Mouse (Mus musculus) G1E-ER4 (cell line): ENCODE data around the gene Tnfsfm13. TPM values are rescaled to one million over a fixed set of nuclear protein-coding genes. Genes with fewer than 3 reads are reported as not detected.

Experiments
- GATA1 ChIP-seq: IDR thresholded peaks from one replicate; pipeline ENCODE4 v1.8.0; 2012; ENCODE audit warnings: low read length, inconsistent platforms
- polyA plus RNA-seq: library from polyadenylated mRNA; stranded (reverse); fragments of >175 nt; gene quantifications from 2 replicates; pipeline ENCODE4 v1.2.3, GENCODE M21; 2012

Gene Tnfsfm13
- polyA plus RNA-seq, 1 experiment, result not detected

DNA sequence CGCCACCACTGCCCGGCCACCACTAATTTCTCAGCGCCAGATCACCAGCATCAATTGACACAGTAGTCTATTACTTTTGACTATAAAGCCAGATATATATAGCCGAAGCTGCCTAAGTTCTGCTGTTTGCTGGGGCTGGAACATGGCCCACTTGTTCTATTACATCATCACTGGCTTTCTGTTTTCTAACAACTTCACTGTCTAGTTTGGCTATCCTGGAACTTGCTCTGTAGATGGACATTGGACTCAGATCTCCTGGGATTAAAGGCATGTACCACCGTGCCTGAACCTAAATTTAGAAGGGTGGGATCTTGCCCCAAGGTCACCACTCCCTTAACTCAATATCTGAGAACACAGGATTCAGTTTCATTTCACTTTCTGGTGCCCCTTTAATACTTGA, 50.0 kb downstream of the Tnfsfm13 start:
- no peak for TF ChIP-seq GATA1

DNA sequence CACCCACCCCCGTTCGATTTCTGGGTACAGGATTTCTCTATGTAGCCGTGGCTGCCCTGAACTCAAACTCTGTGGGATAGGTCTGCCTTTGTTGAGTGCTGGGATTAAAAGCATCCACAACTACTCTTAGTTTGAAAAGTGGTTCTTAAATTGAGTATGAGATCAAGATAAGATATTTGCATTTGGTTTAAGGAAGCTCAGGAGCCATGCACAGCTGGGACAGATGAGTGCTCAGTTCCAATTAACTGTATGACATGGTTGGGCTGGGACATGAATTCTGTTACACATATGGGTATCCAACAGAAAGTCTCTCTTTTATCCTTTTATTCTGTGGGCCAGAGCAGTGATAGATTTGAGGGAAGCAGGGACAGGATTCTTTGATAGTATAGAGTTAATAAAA, 60.4 kb downstream of the Tnfsfm13 start:
- no peak for TF ChIP-seq GATA1

DNA sequence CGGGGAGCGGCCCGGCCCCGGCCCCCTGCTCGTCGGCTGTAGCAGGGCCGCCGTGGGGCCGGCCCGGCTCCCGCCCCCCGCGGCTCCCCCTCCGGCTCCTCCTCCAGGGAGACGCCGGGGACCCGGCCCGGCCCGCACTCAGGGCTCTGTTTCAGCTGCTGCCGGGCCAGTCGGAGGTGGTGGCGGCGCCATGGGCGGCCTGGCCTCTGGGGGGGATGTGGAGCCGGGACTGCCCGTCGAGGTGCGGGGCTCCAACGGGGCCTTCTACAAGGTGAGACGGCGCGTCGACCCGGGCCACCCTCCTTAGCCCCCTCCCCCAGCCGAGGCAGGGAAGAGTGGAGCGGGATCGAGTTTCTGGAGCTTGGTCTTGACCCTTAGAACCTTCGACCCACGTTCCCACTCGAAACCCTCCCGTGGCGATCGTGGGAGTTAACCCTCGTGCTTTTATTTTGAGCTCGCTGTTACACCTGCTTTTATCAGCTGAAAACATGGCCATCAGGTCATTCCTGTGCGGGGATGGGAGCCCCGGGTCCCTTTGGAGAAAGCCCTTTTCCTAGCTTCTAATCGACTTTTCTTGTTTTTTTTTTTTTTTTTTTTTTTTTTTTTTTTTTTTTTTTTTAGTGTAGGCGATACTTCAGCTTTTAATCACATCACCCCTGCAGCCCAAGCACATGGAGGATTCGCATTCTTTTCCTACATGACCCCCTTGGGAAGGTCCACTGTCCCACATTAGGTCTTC, 62.6 kb downstream of the Tnfsfm13 start:
- no peak for TF ChIP-seq GATA1

Other genes starting within 250 kb of the Tnfsfm13 start
- gene Dnah2, start 147.0 kb downstream of the Tnfsfm13 start, polyA plus RNA-seq, result 0.01 and 0.02 TPM in 2 replicates
- 0.66 and 0.68 TPM in 2 replicates for gene Efnb3, start 135.9 kb downstream of the Tnfsfm13 start, polyA plus RNA-seq
- 11.0 and 23.0 TPM in 2 replicates for gene Wrap53, start 115.8 kb downstream of the Tnfsfm13 start, polyA plus RNA-seq
- gene Trp53, start 115.7 kb downstream of the Tnfsfm13 start, polyA plus RNA-seq, result 209 and 211 TPM in 2 replicates
- gene Atp1b2, start 90.2 kb downstream of the Tnfsfm13 start, polyA plus RNA-seq, result 69.6 and 87.4 TPM in 2 replicates
- gene Shbg, start 78.2 kb downstream of the Tnfsfm13 start, polyA plus RNA-seq, result not detected in 2 replicates
- gene Sat2, start 74.1 kb downstream of the Tnfsfm13 start, polyA plus RNA-seq, result not detected in 2 replicates
- 76.6 and 104 TPM in 2 replicates for gene Fxr2, start 63.1 kb downstream of the Tnfsfm13 start, polyA plus RNA-seq
- gene Sox15, start 40.8 kb downstream of the Tnfsfm13 start, polyA plus RNA-seq, result 0.30 and 0.49 TPM in 2 replicates
- gene Mpdu1, start 33.5 kb downstream of the Tnfsfm13 start, polyA plus RNA-seq, result 24.4 and 30.0 TPM in 2 replicates
- 1.1 and 1.2 TPM in 2 replicates for gene Cd68, start 29.9 kb downstream of the Tnfsfm13 start, polyA plus RNA-seq
- 326 and 403 TPM in 2 replicates for gene Eif4a1, start 23.7 kb downstream of the Tnfsfm13 start, polyA plus RNA-seq
- 117 and 153 TPM in 2 replicates for gene Senp3, start 14.0 kb downstream of the Tnfsfm13 start, polyA plus RNA-seq
- not detected in 2 replicates for gene Tnfsf13, start 10.3 kb downstream of the Tnfsfm13 start, polyA plus RNA-seq
- gene Tnfsf12, start 249 bp downstream of the Tnfsfm13 start, polyA plus RNA-seq, result not detected in 2 replicates
- gene Polr2a, start 62.5 kb upstream of the Tnfsfm13 start, polyA plus RNA-seq, result 65.1 and 65.3 TPM in 2 replicates
- gene Slc35g3, start 65.9 kb upstream of the Tnfsfm13 start, polyA plus RNA-seq, result not detected in 2 replicates
- gene Zbtb4, start 69.8 kb upstream of the Tnfsfm13 start, polyA plus RNA-seq, result 14.5 and 15.2 TPM in 2 replicates
- 0.03 and 0.11 TPM in 2 replicates for gene Chrnb1, start 99.8 kb upstream of the Tnfsfm13 start, polyA plus RNA-seq
- gene Fgf11, start 105.8 kb upstream of the Tnfsfm13 start, polyA plus RNA-seq, result 0.39 and 0.53 TPM in 2 replicates
- gene Tmem102, start 109.5 kb upstream of the Tnfsfm13 start, polyA plus RNA-seq, result not detected in 2 replicates
- not detected in 2 replicates for gene Gm39566, start 119.2 kb upstream of the Tnfsfm13 start, polyA plus RNA-seq
- not detected in 2 replicates for gene Spem2, start 122.4 kb upstream of the Tnfsfm13 start, polyA plus RNA-seq
- gene Spem1, start 126.1 kb upstream of the Tnfsfm13 start, polyA plus RNA-seq, result not detected in 2 replicates
- 0.99 and 1.1 TPM in 2 replicates for gene Nlgn2, start 141.7 kb upstream of the Tnfsfm13 start, polyA plus RNA-seq
- gene Tmem256, start 142.4 kb upstream of the Tnfsfm13 start, polyA plus RNA-seq, result 404 and 460 TPM in 2 replicates
- 43.0 and 56.9 TPM in 2 replicates for gene Plscr3, start 150.3 kb upstream of the Tnfsfm13 start, polyA plus RNA-seq
- gene Tnk1, start 162.6 kb upstream of the Tnfsfm13 start, polyA plus RNA-seq, result 0.09 and 0.91 TPM in 2 replicates
- gene Tmem95, start 181.9 kb upstream of the Tnfsfm13 start, polyA plus RNA-seq, result not detected in 2 replicates
- gene Kctd11, start 185.3 kb upstream of the Tnfsfm13 start, polyA plus RNA-seq, result 0.27 and 0.39 TPM in 2 replicates
- gene Acap1, start 199.4 kb upstream of the Tnfsfm13 start, polyA plus RNA-seq, result 107 and 119 TPM in 2 replicates
- 1.0 and 1.5 TPM in 2 replicates for gene 2810408A11Rik, start 204.9 kb upstream of the Tnfsfm13 start, polyA plus RNA-seq
- 83.2 and 85.5 TPM in 2 replicates for gene Neurl4, start 205.0 kb upstream of the Tnfsfm13 start, polyA plus RNA-seq
- gene Gps2, start 217.8 kb upstream of the Tnfsfm13 start, polyA plus RNA-seq, result 246 and 266 TPM in 2 replicates
- 3,518 and 5,018 TPM in 2 replicates for gene Eif5a, start 225.9 kb upstream of the Tnfsfm13 start, polyA plus RNA-seq
- 0.19 TPM in 1 of 2 replicates, not detected in the other for gene Ybx2, start 239.7 kb upstream of the Tnfsfm13 start, polyA plus RNA-seq